Mouse (Mus musculus): Measurements from ENCODE around the gene Mag.

The Mag gene

GRCm38 (mm10) chr7:30873083-30873482 is 41.6 kb downstream of the Mag start:
- DNase-seq (ENCODE audit: low spot score) = peak; percentile 63

- no peak for DNase-seq (ENCODE audit: low spot score)
Measured at GRCm38 (mm10) chr7:30863386-30863785, 51.3 kb downstream of the Mag start.

DNA sequence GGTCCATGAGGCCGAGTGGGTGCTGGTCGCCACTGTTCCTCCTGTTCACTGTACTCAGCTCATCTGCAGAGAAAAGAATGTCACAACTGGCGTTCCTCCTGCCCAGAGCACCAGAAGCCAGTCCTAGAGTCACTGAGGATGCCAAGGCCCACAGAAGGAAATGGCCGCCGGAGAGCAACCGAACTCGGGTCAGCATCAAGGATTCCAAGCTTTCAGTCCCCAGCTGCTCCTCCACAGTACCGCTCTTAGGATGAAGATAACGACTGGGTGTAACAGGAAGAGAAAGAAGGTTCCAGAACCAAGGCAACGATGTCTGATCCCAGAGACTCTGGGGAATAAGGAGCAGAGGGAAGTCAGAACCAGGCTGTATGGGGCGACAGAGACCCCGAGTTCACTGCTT is 53.2 kb downstream of the Mag start, which contains the start of gene Ffar1:
Gene Ffar1 (minus strand): TSS at position 101 of the 400 bp plus-strand sequence.
- no peak for DNase-seq (ENCODE audit: low spot score)

DNA sequence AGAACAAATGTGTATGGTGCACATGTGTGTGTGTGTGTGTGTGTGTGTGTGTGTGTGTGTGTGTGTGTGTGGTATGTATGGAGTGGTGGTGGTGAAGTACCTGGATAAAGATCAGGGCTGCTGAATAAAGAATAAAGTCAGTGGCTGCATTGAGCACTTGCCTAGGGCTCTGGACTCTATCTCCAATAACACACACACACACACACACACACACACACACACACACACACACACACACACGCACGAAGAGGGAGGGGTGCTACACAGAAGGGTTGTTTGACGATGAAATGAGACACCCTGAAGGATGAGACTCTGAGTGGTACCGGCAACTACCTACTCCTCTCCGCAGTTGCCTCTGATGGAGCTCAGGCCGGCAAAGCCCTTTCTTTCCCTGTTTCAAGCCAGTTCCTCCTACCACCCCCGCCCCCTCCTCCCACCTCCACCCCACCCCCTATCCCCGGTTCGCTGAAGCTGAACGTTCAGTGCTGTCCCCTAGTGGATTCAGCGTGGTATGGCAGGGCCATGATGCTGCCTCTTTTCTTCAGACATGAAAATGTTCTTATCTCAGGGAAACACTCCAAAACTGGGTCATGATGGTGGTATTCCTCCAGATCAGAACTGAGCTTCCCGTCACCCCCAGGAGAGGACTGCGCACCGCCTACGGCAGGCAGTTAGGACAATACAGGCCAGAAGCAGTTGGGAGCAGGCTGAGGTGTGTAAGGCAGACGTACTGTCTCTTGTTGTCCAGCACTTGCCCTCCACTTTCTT is 54.9 kb downstream of the Mag start:
- peak; percentile 36 for DNase-seq (ENCODE audit: low spot score)

DNA sequence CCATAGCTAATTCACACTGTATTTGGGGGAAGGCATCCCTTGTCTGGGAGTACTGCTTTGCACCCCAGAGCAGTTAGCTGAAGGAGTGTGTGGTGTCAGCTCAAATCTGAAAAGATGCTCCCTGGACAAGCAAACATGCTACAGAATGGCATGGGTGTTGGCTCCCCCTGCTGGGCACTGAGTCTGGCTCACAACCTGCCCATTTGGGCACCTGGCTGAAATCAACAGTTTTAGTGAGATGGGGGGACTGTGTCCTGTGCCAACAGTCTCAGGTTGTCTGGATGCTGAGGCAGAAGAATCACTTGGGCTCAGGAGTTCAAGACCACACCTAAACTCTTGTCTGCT is 55.4 kb downstream of the Mag start:
- peak; percentile 70 for DNase-seq (ENCODE audit: low spot score)

DNA sequence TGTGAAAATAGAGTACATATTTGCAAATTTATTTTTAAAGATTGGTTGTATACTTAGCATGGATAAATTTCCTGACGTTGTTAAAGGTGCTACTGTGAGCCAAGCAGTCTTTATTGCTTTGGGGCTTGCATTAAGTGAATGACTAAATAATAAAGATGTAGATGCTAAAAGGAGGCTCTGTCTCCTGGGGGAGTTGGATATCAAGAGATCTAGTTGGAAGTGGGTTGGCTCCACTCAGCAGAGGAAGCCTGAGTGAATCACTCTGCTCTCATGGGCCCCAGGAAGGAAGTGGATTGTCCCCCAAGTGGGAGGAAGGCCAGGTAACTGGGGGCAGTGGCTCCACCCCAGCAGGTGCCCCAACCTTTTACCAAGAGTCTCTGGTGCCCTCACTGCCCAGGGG is 56.9 kb downstream of the Mag start:
- no peak for DNase-seq (ENCODE audit: low spot score)

- DNase-seq (ENCODE audit: low spot score) = no peak
Measured at GRCm38 (mm10) chr7:30856078-30856477, 58.6 kb downstream of the Mag start, which contains the start of gene Ffar3. Ffar3 (minus strand) TSS chr7:30856178.

DNA sequence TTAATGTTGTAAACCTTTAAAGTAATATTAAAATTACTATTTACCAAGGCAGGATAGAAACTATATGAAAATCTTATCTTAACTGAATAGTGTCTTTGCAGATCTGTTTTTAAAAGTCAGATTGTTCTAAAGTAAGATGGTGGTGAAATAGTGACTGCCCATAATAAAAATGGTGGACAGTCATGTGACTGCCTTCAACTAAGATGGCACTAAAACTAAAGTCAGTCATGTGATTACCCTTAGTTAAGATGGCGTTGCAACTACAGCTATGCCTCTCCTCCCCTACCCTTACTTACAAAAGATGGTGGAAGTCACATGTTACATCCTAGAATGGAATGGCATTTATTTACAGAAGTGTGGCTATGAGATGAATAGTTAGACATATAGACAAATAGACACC is 63.3 kb downstream of the Mag start:
- no peak for DNase-seq (ENCODE audit: low spot score)

Data from ovary, postnatal 36 days (tissue).